ENCODE assay signal across 8 mouse cellular contexts in the genomic region with DNA sequence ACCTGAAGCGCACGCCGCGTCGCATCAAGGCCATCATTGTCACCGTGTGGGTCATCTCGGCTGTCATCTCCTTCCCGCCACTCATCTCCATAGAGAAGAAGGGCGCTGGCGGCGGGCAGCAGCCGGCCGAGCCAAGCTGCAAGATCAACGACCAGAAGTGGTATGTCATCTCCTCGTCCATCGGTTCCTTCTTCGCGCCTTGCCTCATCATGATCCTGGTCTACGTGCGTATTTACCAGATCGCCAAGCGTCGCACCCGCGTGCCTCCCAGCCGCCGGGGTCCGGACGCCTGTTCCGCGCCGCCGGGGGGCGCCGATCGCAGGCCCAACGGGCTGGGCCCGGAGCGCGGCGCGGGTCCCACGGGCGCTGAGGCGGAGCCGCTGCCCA. TPM values are rescaled to one million over a fixed set of nuclear protein-coding genes. Genes with fewer than 3 reads are reported as not detected.
DNase-seq lines count a peak whose midpoint lies in the region; ATAC-seq and TF ChIP-seq lines count a peak whose summit lies in the region.

No protein-coding gene starts in this region.

- DNase-seq in left cerebral cortex, adult 2 months (ENCODE audit: extremely low spot score in 1 of 2, low spot score in 2 of 2) = no peak
- no peak for DNase-seq in left cerebral cortex, postnatal 4 days
- peak; percentile 40 for DNase-seq in embryonic facial prominence, embryonic 10.5 days (ENCODE audit: low spot score)
- no peak for DNase-seq in adipocyte (ENCODE audit: low spot score)
- DNase-seq in spleen, adult 12 weeks (ENCODE audit: low spot score) = no peak

- peaks cover 82% of the 10 kb centered on the region for H3K27me3 ChIP-seq in embryonic facial prominence, embryonic 10.5 days (replicated peaks; ENCODE audit: low read depth, poor library complexity, severe bottlenecking)
- peaks cover 58% of the 10 kb centered on the region for H3K27me3 ChIP-seq in hindbrain, embryonic 13.5 days
- peaks cover 57% of the 10 kb centered on the region for H3K27me3 ChIP-seq in midbrain, embryonic 13.5 days

- H3K36me3 ChIP-seq in embryonic facial prominence, embryonic 10.5 days (replicated peaks) = no peaks in the 10 kb centered on the region
- H3K36me3 ChIP-seq in hindbrain, embryonic 13.5 days = no peaks in the 10 kb centered on the region
- H3K36me3 ChIP-seq in midbrain, embryonic 13.5 days = no peaks in the 10 kb centered on the region

- H3K4me1 ChIP-seq in embryonic facial prominence, embryonic 10.5 days = peaks cover 44% of the 10 kb centered on the region
- H3K4me1 ChIP-seq in hindbrain, embryonic 13.5 days (replicated peaks) = peaks cover 42% of the 10 kb centered on the region
- H3K4me1 ChIP-seq in midbrain, embryonic 13.5 days (replicated peaks) = peaks cover 31% of the 10 kb centered on the region

- H3K4me3 ChIP-seq in left cerebral cortex, adult 2 months = peak overlapping the region; percentile 63
- peak overlapping the region; percentile 68 for H3K4me3 ChIP-seq in embryonic facial prominence, embryonic 10.5 days
- peak overlapping the region; percentile 64 for H3K4me3 ChIP-seq in hindbrain, embryonic 13.5 days
- H3K4me3 ChIP-seq in midbrain, embryonic 13.5 days (replicated peaks) = peak overlapping the region; percentile 59

- H3K9ac ChIP-seq in hindbrain, embryonic 13.5 days = peak overlapping the region; percentile 86
- H3K9ac ChIP-seq in midbrain, embryonic 13.5 days (replicated peaks) = peak overlapping the region; percentile 72

- ATAC-seq in hindbrain, embryonic 13.5 days (ENCODE audit: low FRiP score) = no peak
- no peak for ATAC-seq in midbrain, embryonic 13.5 days
- no peak for ATAC-seq in granulocyte monocyte progenitor cell, adult 5-6 weeks (replicated peaks; ENCODE audit: poor library complexity, severe bottlenecking)

- WGBS in embryonic facial prominence, embryonic 10.5 days = 1% methylated on average over 46 of the region's 46 CpGs
- WGBS in hindbrain, embryonic 13.5 days = under 1% methylated on average over 46 of the region's 46 CpGs
- WGBS in midbrain, embryonic 13.5 days = under 1% methylated on average over 46 of the region's 46 CpGs

- H3K4me2 ChIP-seq in hindbrain, embryonic 13.5 days = peak overlapping the region; percentile 99
- H3K4me2 ChIP-seq in midbrain, embryonic 13.5 days (replicated peaks) = peak overlapping the region; percentile 99

- intact Hi-C loops in left cerebral cortex, adult 2 months (cut with DNase I) = loop anchor here (10.0 kb wide), 1 partner anchor 728 kb away; no protein-coding TSS in a partner anchor
- intact Hi-C loops in left cerebral cortex, postnatal 4 days (cut with DNase I) = loop anchor here (5.0 to 10.0 kb wide), 2 partner anchors 491 to 1158 kb away; no protein-coding TSS in a partner anchor

- no peak overlapping the region; the same call in 1 of the 2 replicates for H3K27ac ChIP-seq in left cerebral cortex, adult 2 months
- H3K27ac ChIP-seq in embryonic facial prominence, embryonic 10.5 days (replicated peaks) = 0 out of 2 replicates have a peak overlapping the region, but pooled peaks have one; percentile 40
- H3K27ac ChIP-seq in hindbrain, embryonic 13.5 days = peak overlapping the region; percentile 82
- no peak overlapping the region for H3K27ac ChIP-seq in midbrain, embryonic 13.5 days

- no peak for TF ChIP-seq CTCF in left cerebral cortex, adult 2 months (IDR thresholded peaks at IDR 0.05)

- H3K9me3 ChIP-seq in embryonic facial prominence, embryonic 10.5 days = no peaks in the 10 kb centered on the region
- H3K9me3 ChIP-seq in hindbrain, embryonic 13.5 days = no peaks in the 10 kb centered on the region
- H3K9me3 ChIP-seq in midbrain, embryonic 13.5 days = no peaks in the 10 kb centered on the region

RNA-seq across cellular contexts. Expression of a gene that starts 2.7 kb away (rescaled TPM):
- 10 to 100 TPM; 17.5 to 18.8 TPM for total RNA-seq in left cerebral cortex, adult 2 months (2021)
- total RNA-seq in left cerebral cortex, postnatal 4 days (2021) = 10 to 100 TPM; 19.7 to 21.6 TPM
- 0.14 and 0.29 TPM in 2 replicates for polyA plus RNA-seq in embryonic facial prominence, embryonic 10.5 days (2016; fragmentation: Nextera tagmentation; extraction: Ambion mirVana)
- 3.3 and 4.1 TPM in 2 replicates for polyA plus RNA-seq in hindbrain, embryonic 13.5 days (2015; fragmentation: Nextera tagmentation; extraction: Ambion mirVana)
- 1.9 TPM in 2 replicates for polyA plus RNA-seq in midbrain, embryonic 13.5 days (2015; fragmentation: Nextera tagmentation; extraction: Ambion mirVana)
- not detected in 2 replicates for total RNA-seq in granulocyte monocyte progenitor cell, adult 5-6 weeks (2014; fragmentation: Nextera tagmentation)
- 0.05 TPM in 1 of 2 replicates, not detected in the other for total RNA-seq in granulocyte monocyte progenitor cell, adult 5-6 weeks (2017)

Comparison
In these comparisons a context has a peak if more than half of its experiments do, and no peak if none do; other contexts are left out.
1. H3K27ac ChIP-seq: peak in embryonic facial prominence, embryonic 10.5 days (single experiment) and hindbrain, embryonic 13.5 days (single experiment); none in left cerebral cortex, adult 2 months (single experiment) and midbrain, embryonic 13.5 days (single experiment).
2. RNA of a gene that starts 2.7 kb away (total RNA-seq): 19.7 to 21.6 TPM in left cerebral cortex, postnatal 4 days and 17.5 to 18.8 TPM in left cerebral cortex, adult 2 months; 0.05 TPM in granulocyte monocyte progenitor cell, adult 5-6 weeks; every median in the first group is over 10 times any median in the second.
3. Peak in every context shown above with its lines, with median percentiles within 50 percentile points of each other: H3K4me3 ChIP-seq.